Mouse (Mus musculus) liver, postnatal 0 days (tissue): ENCODE measurements around the gene Cobll1.

Source experiments
- CTCF ChIP-seq: sonication (generic); IDR thresholded peaks from 2 replicates; pipeline ENCODE4 v1.5.1; 2016; ENCODE audit warnings: antibody characterized with exemption, low read depth
- EP300 ChIP-seq: IDR thresholded peaks from 2 replicates; pipeline ENCODE4 v1.6.1; 2016; ENCODE audit warnings: antibody characterized with exemption, low read depth, mild to moderate bottlenecking

- TF ChIP-seq CTCF: no peak
- TF ChIP-seq EP300: no peak
These were observed 18.6 kb downstream of the Cobll1 start for GRCm38 (mm10) chr2:65220563-65220962.
